Mouse (Mus musculus) limb, embryonic 13.5 days (tissue): ENCODE data around the gene Flywch1. TPM values are rescaled to one million over a fixed set of nuclear protein-coding genes. Genes with fewer than 3 reads are reported as not detected.
"Not testable (repeated sequence)": the region's sequence is repeated elsewhere in the genome, so short reads cannot be mapped to it uniquely, and the experiment has no call there.

Experiments used
- ATAC-seq: fragments of 200-750 bp; cut with Nextera tagmentation; 2 replicates; pipeline ENCODE4 v1.8.0; 2017; ENCODE audit warnings: low read depth, moderate number of reproducible peaks, moderate TSS enrichment; ENCODE audit not compliant: low FRiP score
- H3K27ac ChIP-seq: fragments of 300-500 bp; sonication (generic); 2 replicates; pipeline ENCODE4 v1.5.1; 2015; ENCODE audit warnings: inconsistent platforms, mild to moderate bottlenecking, moderate library complexity
- H3K27me3 ChIP-seq: fragments of 300-500 bp; sonication (generic); 2 replicates; pipeline ENCODE4 v1.6.1; 2015; ENCODE audit warnings: mild to moderate bottlenecking, inconsistent platforms
- H3K36me3 ChIP-seq: fragments of 300-500 bp; sonication (generic); 2 replicates; pipeline ENCODE4 v1.6.1; 2015; ENCODE audit warnings: inconsistent platforms, mild to moderate bottlenecking, moderate library complexity
- H3K4me1 ChIP-seq: fragments of 300-500 bp; sonication (generic); 2 replicates; pipeline ENCODE4 v1.6.1; 2015; ENCODE audit warnings: inconsistent platforms
- H3K4me2 ChIP-seq: fragments of 300-500 bp; sonication (generic); replicated peaks from 2 replicates; pipeline ENCODE4 v1.6.1; 2015; ENCODE audit warnings: inconsistent platforms, mild to moderate bottlenecking, moderate library complexity
- H3K4me3 ChIP-seq: fragments of 300-500 bp; sonication (generic); 2 replicates; pipeline ENCODE4 v1.5.1; 2015; ENCODE audit warnings: moderate library complexity, mild to moderate bottlenecking, inconsistent platforms
- H3K9ac ChIP-seq: fragments of 300-500 bp; sonication (generic); 2 replicates; pipeline ENCODE4 v1.6.1; 2015; ENCODE audit warnings: mild to moderate bottlenecking, inconsistent platforms
- H3K9me3 ChIP-seq: fragments of 300-500 bp; sonication (generic); 2 replicates; pipeline ENCODE4 v1.6.1; 2016; ENCODE audit warnings: inconsistent platforms
- WGBS: fragments of 180-500 bp; shearing (Covaris S2); methylation state at CpG from one replicate; pipeline ENCODE4 v1.1.7; 2015; 5-methylcytosine and 5-hydroxymethylcytosine counted together
- polyA plus RNA-seq: library from polyadenylated mRNA; unstranded; fragments of >200 nt; fragmentation: Nextera tagmentation; extraction: Ambion mirVana; gene quantifications from 2 replicates; pipeline ENCODE4 v1.2.1, GENCODE M21; 2015

The Flywch1 gene
- polyA plus RNA-seq, 1 experiment from 2014 or later, result 107 TPM

DNA sequence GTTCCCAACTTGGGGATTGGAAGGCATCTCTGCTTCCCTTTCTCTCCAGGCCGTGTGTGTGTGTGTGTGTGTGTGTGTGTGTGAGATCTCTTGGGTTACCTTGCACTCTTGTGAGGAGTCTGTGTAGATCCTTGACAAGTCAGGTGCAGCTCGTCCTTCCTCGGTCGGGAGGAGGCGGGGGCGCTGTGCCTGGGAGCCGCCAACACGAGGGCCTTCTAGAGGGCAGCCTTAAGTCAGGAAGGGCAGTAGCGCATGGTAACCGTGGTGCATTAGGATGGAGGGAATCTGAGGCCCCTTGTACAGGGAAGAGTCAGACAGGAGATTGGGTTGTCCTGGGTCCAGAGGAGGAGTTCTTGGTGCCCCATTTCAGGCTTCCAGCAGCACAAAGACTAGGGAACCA, 4.8 kb upstream of the Flywch1 start:
- no peaks in the 10 kb centered on the region for H3K9me3 ChIP-seq
- no peak for ATAC-seq
- no peak overlapping the region for H3K4me3 ChIP-seq
- WGBS, result 76% methylated on average over 10 of the region's 10 CpGs
- no peak overlapping the region for H3K4me2 ChIP-seq
- peaks cover 18% of the 10 kb centered on the region for H3K36me3 ChIP-seq
- no peak overlapping the region for H3K9ac ChIP-seq
- H3K4me1 ChIP-seq, result no peaks in the 10 kb centered on the region; the same call in 1 of the 2 replicates
- no peak overlapping the region for H3K27ac ChIP-seq
- H3K27me3 ChIP-seq, result no peaks in the 10 kb centered on the region

DNA sequence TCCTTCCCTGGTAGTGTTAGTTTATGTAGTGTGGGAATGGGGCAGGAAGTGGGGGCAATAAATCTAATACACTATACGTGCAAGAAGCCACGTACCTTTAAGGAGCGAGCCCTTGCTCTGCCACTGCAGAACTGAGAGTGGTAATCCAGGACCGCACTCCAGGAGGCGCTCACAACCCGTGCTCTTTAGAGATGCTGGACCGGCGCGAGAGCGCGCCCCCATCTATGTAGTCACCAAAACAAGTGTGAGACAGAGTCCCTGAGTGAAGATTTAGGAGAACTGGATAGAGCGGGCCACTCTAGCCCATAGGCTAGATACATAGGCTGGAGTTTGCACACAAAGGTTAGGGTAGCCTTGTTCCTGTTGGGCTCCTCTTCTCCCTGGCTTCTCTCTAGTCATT, 2.7 kb upstream of the Flywch1 start:
- Histone ChIP-seq H3K9ac (no peak overlapping the region), H3K4me2 (no peak overlapping the region), H3K4me1 (peaks cover 8% of the 10 kb centered on the region), H3K27me3 (no peaks in the 10 kb centered on the region), H3K27ac (no peak overlapping the region), H3K36me3 (peaks cover 12% of the 10 kb centered on the region), H3K4me3 (no peak overlapping the region), H3K9me3 (no peaks in the 10 kb centered on the region)
- 3% methylated on average over 12 of the region's 12 CpGs for WGBS
- no peak; the same call in 1 of the 2 replicates for ATAC-seq

DNA sequence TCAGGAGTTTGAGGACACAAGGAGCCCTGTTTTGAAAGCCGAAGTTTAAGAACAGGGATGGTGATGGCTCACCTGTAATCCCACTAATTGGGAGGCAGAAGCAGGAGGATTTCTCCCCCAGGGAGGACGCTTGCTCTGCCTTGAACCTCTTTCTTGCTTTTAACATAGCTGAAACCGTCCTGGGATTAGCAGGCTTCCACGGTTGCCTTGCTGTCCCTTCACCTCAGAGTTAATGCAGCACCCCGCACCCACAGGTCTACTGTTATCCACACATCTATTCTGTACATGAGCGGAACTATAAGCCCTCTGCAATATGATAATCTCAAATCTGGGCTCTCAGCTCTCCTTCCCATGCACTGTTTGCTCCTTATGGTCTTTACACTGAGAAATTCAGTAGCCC, 2.3 kb upstream of the Flywch1 start:
- Histone ChIP-seq H3K4me1 (peaks cover 8% of the 10 kb centered on the region), H3K4me3 (no peak overlapping the region), H3K9me3 (no peaks in the 10 kb centered on the region), H3K4me2 (no peak overlapping the region), H3K27ac (no peak overlapping the region), H3K9ac (no peak overlapping the region), H3K36me3 (peaks cover 15% of the 10 kb centered on the region), H3K27me3 (no peaks in the 10 kb centered on the region)
- 66% methylated on average over 6 of the region's 6 CpGs for WGBS
- no peak for ATAC-seq

DNA sequence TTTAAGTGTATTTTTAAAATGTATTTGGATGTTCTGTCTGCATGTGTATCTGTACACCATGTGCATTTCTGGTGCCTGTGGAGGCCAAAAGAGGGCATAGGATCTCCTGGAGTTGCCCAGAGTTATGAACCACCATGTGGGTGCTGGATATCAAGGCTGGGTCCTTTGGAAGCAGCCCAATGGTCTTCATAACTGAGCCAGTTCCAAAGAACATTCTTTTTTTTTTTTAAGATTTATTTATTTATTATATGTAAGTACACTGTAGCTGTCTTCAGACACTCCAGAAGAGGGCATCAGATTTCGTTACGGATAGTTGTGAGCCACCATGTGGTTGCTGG, 786 bp upstream of the Flywch1 start:
- not testable (repeated sequence) for H3K27ac ChIP-seq, H3K9me3 ChIP-seq, H3K9ac ChIP-seq, H3K4me1 ChIP-seq, H3K27me3 ChIP-seq, ATAC-seq
- 80% methylated on average over 2 of the region's 2 CpGs for WGBS
- Histone ChIP-seq H3K4me3 (peak overlapping the region; percentile 79; the same call in 1 of the 2 replicates), H3K4me2 (peak overlapping the region; percentile 78; the same call in 1 of the 2 replicates), H3K36me3 (peaks cover 25% of the 10 kb centered on the region)

DNA sequence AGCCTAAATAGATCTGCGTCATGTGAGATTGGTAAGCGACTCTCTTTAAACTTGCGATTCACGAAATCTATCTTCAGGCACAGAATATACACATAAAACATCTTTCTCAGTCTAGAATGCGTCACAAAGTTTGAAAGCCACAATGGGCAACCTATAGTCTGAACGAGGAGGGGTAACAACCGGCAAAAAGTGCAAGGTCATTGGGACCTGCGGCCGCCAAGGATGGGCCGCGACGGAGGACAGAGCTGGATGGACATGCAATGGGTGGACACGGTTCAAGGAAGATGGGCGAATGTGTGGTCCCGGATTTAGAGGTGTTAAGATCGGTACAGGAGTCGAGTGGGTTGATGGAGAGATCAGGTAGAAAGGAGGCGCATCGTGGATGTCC, 512 bp downstream of the Flywch1 start:
- H3K27ac ChIP-seq, result no peak overlapping the region; the same call in 1 of the 2 replicates
- H3K9ac ChIP-seq, result peak overlapping the region; percentile 90
- ATAC-seq, result no peak; the same call in 1 of the 2 replicates
- under 1% methylated on average over 19 of the region's 19 CpGs for WGBS
- no peaks in the 10 kb centered on the region for H3K9me3 ChIP-seq
- peaks cover 16% of the 10 kb centered on the region for H3K36me3 ChIP-seq
- H3K27me3 ChIP-seq, result no peaks in the 10 kb centered on the region
- peaks cover 8% of the 10 kb centered on the region for H3K4me1 ChIP-seq
- H3K4me2 ChIP-seq, result peak overlapping the region; percentile 78
- H3K4me3 ChIP-seq, result peak overlapping the region; percentile 79

- Histone ChIP-seq H3K36me3 (peaks cover 15% of the 10 kb centered on the region), H3K4me1 (peaks cover 8% of the 10 kb centered on the region), H3K27me3 (no peaks in the 10 kb centered on the region), H3K9me3 (no peaks in the 10 kb centered on the region), H3K4me2 (peak overlapping the region; percentile 78), H3K9ac (peak overlapping the region; percentile 90), H3K4me3 (peak overlapping the region; percentile 79), H3K27ac (no peak overlapping the region)
- WGBS, result 29% methylated on average over 2 of the region's 2 CpGs
- ATAC-seq, result no peak
Observed at GRCm38 (mm10) chr17:23770493-23770892, 909 bp downstream of the Flywch1 start.

DNA sequence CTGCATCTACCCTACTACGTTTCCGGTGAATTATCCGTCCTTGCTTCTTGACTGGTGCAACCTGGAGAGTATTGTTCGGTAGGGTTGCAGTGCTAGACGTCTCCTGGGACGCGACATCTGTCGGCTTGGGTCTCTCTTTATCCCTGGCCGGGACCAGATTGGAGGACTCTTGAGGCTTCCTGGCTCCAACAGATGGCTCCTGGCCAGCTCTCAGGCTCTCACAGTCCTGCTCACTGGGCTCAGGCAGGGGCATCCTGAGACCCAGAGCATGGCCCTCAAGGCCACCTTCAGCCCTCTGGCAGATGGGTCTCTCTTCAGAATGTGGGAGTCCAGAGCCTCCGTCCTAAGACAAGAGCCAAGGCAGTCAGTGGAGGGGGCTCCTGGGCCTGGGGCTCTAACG, 8.4 kb downstream of the Flywch1 start:
- no peak overlapping the region for H3K27ac ChIP-seq
- peaks cover 53% of the 10 kb centered on the region for H3K36me3 ChIP-seq
- H3K27me3 ChIP-seq, result no peaks in the 10 kb centered on the region

GRCm38 (mm10) chr17:23761155-23761554, 10.2 kb downstream of the Flywch1 start:
- no peak overlapping the region for H3K9ac ChIP-seq
- 98% methylated on average over 3 of the region's 3 CpGs for WGBS
- no peak for ATAC-seq
- no peak overlapping the region for H3K27ac ChIP-seq
- no peaks in the 10 kb centered on the region for H3K4me1 ChIP-seq
- H3K4me2 ChIP-seq, result no peak overlapping the region
- H3K27me3 ChIP-seq, result no peaks in the 10 kb centered on the region
- H3K4me3 ChIP-seq, result no peak overlapping the region
- peaks cover 69% of the 10 kb centered on the region for H3K36me3 ChIP-seq
- no peaks in the 10 kb centered on the region for H3K9me3 ChIP-seq

More for the DNA sequence above, 8.4 kb downstream of the Flywch1 start:
- no peaks in the 10 kb centered on the region for H3K4me1 ChIP-seq
- H3K4me3 ChIP-seq, result no peak overlapping the region
- no peaks in the 10 kb centered on the region for H3K9me3 ChIP-seq
- H3K9ac ChIP-seq, result no peak overlapping the region
- ATAC-seq, result no peak
- no peak overlapping the region for H3K4me2 ChIP-seq
- 94% methylated on average over 11 of the region's 11 CpGs for WGBS

DNA sequence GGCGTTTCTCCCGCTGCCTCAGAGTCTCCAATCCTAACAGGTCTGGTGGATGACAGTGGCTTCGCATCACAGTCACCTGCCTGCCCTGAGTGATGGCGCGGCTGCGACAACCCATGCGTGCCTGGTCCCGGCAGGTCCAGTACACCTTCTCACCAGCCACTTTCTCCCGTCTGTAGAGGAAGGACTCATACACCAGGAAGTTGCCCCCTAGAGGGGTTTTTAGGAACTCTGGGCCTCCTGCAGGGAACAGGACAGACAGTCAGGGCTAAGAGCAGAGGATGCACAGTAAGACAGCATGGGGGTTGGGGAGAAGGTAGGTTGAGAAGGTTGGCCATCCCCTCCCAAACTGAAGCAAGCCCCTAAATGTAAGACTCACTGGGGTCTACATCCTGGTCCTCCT, 11.2 kb downstream of the Flywch1 start:
- no peak overlapping the region for H3K4me3 ChIP-seq
- H3K9me3 ChIP-seq, result no peaks in the 10 kb centered on the region
- H3K36me3 ChIP-seq, result peaks cover 78% of the 10 kb centered on the region
- no peak overlapping the region for H3K27ac ChIP-seq
- no peak for ATAC-seq
- H3K27me3 ChIP-seq, result no peaks in the 10 kb centered on the region
- 89% methylated on average over 9 of the region's 9 CpGs for WGBS
- no peaks in the 10 kb centered on the region for H3K4me1 ChIP-seq
- H3K9ac ChIP-seq, result no peak overlapping the region
- H3K4me2 ChIP-seq, result no peak overlapping the region

DNA sequence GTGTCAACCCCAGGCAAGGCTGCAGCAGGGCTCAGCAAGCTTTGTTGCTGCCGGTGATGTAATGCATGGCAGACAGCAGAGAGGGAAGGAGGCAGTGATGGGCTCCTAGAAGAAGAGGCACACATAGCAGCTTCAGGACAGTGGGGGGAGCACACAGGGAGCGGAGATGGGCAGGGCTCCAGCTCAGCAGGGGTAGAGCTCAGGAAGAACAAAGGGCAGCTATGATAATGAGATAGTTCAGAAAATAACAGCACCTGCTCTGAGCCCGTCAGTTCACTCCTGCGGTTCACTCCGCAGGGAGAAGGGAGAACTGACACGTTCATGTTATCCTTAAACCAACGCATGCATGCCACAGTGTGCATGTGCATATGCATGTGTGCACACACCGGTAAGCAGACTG, 12.6 kb downstream of the Flywch1 start:
- ATAC-seq, result no peak
- Histone ChIP-seq H3K27ac (no peak overlapping the region), H3K9me3 (no peaks in the 10 kb centered on the region), H3K4me2 (no peak overlapping the region), H3K36me3 (peaks cover 91% of the 10 kb centered on the region), H3K9ac (no peak overlapping the region), H3K4me1 (no peaks in the 10 kb centered on the region), H3K4me3 (no peak overlapping the region), H3K27me3 (no peaks in the 10 kb centered on the region)
- 87% methylated on average over 8 of the region's 8 CpGs for WGBS

- H3K9me3 ChIP-seq, result no peaks in the 10 kb centered on the region
- no peak for ATAC-seq
- H3K27ac ChIP-seq, result no peak overlapping the region
- no peaks in the 10 kb centered on the region for H3K27me3 ChIP-seq
- no peak overlapping the region for H3K4me3 ChIP-seq
- no peak overlapping the region for H3K9ac ChIP-seq
- peaks cover 98% of the 10 kb centered on the region for H3K36me3 ChIP-seq
- H3K4me1 ChIP-seq, result no peaks in the 10 kb centered on the region
- 93% methylated on average over 9 of the region's 9 CpGs for WGBS
- H3K4me2 ChIP-seq, result no peak overlapping the region
Observed at GRCm38 (mm10) chr17:23757581-23757980, 13.8 kb downstream of the Flywch1 start.

DNA sequence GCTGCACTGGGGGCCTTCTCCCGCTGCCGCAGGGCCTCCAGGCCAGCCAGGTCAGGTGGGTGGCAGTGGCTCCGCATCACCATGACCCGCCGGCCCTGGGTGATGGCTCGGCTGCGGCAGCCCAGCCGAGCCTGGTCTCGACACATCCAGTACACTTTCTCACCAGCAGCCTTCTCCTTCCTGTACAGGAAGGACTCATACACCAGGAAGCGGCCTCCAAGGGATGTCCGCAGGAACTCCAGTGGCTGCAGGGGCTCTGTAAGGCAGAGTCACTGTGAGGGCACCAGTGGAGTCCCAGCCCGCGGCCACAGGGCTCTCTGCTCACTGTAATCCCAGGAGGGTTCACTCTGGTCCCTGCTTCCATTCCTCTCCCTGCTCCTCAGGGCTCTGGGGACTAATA, 15.7 kb downstream of the Flywch1 start:
- Histone ChIP-seq H3K9me3 (no peaks in the 10 kb centered on the region), H3K36me3 (peaks cover 96% of the 10 kb centered on the region), H3K27ac (no peak overlapping the region), H3K4me3 (no peak overlapping the region), H3K27me3 (no peaks in the 10 kb centered on the region), H3K9ac (no peak overlapping the region), H3K4me1 (no peaks in the 10 kb centered on the region), H3K4me2 (no peak overlapping the region)
- whole genome bisulfite sequencing, result 97% methylated on average over 13 of the region's 13 CpGs
- ATAC-seq, result no peak

DNA sequence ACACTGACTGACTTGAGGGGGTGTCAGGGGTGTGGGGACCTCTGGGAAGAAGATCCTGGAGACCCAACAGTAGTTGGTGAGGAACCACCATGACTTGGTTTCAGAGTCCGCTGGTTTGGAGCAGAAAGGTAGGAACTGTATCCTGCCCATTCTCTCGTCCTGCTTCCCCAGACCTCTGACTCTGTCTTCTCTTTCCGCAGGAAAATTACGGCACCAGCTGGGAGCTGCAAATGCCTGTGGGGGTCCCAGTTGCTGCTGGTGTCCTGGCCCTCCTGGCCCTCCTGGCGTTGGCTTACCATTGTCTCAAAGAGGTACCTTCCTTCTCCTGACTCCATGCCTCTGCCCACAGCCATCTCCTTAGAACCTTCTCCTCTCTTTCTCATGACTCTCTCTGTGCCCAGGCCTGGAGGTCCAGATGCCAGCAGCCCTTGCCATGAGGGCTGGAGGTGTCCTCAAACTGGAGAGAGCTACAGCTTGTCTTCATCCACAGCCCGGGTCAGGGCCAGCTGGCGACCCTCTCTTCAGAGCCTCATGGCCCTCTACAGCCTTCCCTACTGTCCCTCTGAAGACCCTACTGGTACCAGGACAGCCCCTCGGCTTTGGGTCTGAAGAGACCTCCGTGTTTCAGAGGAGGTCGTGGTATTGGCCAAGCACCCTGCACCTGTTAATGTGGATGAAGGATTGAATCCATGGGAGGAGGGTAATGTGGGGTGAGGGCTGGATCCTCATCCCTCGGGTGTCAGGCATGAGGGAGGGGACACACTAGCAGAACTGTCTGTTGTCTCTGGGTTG, 21.8 kb downstream of the Flywch1 start:
- peaks cover 24% of the 10 kb centered on the region for H3K4me1 ChIP-seq
- peak overlapping the region; percentile 46 for H3K4me2 ChIP-seq
- H3K9me3 ChIP-seq, result no peaks in the 10 kb centered on the region
- no peak overlapping the region for H3K9ac ChIP-seq
- no peak overlapping the region for H3K27ac ChIP-seq
- ATAC-seq, result no peak
- H3K4me3 ChIP-seq, result 0 out of 2 replicates have a peak overlapping the region, but pooled peaks have one; percentile 1
- peaks cover 39% of the 10 kb centered on the region for H3K36me3 ChIP-seq
- H3K27me3 ChIP-seq, result peaks cover 36% of the 10 kb centered on the region
- WGBS, result 75% methylated on average over 11 of the region's 11 CpGs
